Mouse (Mus musculus): ENCODE data around the gene Dcaf5. TPM values are rescaled to one million over a fixed set of nuclear protein-coding genes. Genes with fewer than 3 reads are reported as not detected.

Dcaf5 gene
- total RNA-seq, 2 experiments from 2014 or later, result 36.3 to 37.3 TPM

DNA sequence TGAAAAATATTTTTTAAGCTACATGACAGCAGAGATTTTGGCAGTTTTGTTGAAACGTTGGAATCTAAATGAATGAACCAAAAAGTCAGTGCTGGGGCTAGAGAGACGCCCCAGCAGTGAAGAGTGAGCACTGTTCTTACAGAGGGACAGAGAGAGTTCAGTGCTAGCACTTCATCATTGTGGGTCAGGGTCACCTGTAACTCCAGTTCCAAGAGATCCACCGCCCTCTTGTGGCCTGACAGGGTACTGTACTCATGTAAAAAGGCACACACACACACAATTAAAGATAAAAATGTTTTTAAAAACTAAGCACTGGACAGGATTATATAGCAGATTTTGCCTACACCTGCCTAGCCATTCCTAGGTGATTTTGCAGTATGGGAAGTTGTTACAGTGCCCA, 29.8 kb downstream of the Dcaf5 start:
- DNase-seq, result peak; percentile 68

- DNase-seq, result no peak
Observed at GRCm38 (mm10) chr12:80404139-80404538, 32.3 kb downstream of the Dcaf5 start.

DNA sequence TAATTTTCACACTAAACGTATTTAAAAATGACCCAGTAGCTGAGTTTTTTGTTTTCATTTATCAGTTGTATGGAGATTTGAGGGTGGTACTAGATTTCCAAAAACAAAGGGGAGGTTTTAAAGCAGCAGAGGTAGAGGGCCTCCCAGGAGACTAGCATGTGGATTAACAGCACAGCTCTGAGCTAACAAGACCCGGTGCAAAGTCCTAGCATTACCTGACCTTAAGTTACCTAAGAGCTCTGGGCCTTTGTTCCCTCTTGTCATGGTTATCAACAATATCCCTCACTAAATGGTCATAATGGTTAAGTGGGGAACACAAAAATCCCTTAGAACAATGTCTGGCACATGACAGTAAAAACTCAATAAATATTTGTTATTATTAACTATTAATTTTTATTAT, 37.3 kb downstream of the Dcaf5 start:
- DNase-seq, result no peak

GRCm38 (mm10) chr12:80396397-80396796, 40.0 kb downstream of the Dcaf5 start:
- no peak for DNase-seq

DNA sequence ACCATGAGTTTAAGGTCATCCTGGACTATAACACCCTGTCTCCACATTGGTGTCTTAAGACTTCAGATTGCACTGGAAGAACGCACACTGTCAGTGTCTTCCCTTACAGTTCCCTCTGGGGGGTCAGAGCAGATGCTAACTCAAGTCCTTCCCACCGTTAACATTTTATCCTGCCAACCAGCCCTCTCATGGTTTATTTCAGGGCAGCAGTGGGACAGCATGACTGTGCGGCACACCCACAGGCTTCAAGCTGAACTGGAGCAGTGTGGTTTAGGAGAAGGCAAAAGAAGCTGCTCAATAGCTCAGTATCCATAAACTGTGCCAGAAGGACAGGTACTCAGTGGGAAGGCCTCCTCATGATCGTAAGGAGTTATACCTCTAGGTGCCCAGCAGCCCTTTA, 41.1 kb downstream of the Dcaf5 start:
- DNase-seq, result no peak

DNA sequence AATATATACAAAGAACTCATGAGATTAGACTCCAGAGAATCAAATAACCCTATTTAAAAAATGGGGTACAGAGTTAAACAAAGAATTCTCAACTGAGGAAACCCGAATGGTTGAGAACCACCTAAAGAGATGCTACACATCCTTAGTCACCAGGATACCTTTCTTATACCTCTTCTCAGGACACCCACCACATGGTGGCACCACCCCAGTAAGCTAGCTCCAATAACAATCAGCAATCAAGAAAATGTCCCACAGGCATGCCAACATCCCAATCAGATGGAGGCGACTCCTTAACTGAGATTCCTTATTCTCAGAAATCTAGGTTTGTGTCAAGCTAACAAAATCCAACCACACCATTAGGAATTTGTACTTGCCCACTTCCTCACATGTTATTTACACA, 42.4 kb downstream of the Dcaf5 start:
- DNase-seq, result peak; percentile 47

DNA sequence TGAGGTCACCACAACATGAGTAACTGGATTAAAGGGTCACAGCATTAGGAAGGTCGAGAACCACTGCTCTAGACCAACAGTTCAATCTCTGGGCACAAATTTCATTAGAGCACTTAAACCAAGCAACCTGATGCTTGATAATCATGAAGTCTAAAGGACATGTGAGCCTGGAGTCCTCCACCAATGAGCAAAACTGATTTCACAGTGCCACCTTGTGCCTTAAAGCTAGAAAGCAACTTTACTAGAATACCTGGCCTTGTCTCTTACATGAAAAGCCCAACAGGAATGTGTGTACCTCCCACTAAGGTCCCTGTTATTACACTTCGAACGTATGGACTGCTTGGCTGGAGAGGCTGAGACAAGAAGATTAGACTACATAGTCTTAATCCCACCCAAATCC, 47.0 kb downstream of the Dcaf5 start:
- DNase-seq, result peak; percentile 34

- no peak for DNase-seq
Observed at GRCm38 (mm10) chr12:80387326-80387725, 49.1 kb downstream of the Dcaf5 start.

DNA sequence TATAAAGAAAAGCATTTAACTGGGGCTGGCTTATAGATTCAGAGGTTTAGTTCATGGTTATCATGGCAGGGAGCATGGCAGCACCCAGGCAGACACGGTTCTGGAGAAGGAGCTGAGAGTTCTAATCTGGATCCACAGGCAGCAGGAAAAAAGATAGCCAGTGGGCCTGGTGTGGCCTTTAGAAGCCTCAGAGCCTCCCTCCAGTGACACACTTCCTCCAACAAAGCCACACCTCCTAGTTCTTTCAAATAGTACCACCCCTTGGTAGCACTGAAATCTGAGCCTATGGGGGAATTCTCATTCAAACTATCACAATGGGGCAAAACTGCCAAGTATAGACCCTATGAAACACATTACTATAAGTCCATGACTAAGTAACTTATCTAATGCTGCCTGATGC, 51.0 kb downstream of the Dcaf5 start:
- no peak for DNase-seq

DNA sequence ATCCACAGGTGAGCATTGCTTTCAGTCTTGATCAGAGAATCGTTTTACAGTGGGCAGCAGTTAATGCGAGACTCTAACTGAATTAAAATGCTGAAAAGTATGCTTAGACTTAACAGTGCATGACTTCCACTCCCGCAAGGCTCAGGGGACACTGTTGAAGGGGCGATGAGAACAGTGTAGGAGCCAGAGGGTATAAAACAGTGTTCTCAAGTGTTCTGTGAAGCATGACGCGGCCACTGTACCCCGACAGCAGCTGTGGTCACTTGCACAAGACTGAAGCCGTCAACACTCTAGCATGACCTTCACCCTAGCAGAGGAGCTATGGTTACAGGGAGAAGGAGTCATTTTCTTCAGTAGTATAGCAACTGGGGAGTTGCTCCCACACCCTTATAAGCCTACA, 52.9 kb downstream of the Dcaf5 start:
- no peak for DNase-seq

DNA sequence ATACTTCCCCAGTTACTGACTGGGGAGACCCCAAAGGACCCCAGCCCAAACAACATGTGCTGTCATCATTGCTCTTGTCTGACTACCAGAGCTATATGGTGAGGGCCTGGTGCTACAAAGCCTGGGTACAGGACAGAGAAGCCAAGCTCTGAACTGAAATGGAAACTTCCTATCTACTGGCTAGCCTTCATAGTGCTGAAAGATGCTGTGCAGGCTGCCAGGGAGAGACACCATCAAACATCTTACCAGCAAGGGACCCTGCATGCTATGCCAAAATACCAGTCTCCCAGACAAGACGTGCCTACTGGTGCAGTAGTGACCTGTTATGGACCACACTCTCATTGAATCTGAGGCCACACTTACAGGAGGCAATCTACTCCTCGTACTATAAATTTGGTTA, 53.6 kb downstream of the Dcaf5 start:
- DNase-seq, result peak; percentile 48

DNA sequence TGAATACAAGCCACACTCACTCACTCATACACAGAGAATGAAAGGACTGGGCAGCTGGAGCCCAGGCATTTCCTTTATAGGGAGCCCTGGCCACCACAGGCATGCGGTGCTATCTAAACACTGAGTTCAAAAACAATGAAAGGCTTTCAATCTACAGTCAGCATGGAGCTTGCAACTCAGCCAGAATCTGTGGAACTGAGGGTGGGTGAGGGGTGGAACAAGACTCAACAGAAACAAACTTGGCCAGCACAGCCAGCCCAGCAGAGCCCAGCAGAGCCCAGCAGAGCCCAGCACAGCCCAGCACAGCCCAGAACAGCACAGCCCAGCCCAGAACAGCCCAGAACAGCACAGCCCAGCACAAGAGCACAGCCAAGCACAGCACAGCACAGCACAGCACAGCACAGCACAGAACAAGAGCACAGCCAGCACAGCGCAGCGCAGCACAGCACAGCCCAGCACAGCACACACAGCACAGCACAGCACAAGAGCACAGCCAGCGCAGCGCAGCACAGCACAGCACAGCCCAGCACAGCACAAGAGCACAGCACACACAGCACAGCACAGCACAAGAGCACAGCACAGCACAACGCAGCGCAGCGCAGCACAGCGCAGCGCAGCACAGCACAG, 56.5 kb downstream of the Dcaf5 start:
- DNase-seq, result peak; percentile 42

DNA sequence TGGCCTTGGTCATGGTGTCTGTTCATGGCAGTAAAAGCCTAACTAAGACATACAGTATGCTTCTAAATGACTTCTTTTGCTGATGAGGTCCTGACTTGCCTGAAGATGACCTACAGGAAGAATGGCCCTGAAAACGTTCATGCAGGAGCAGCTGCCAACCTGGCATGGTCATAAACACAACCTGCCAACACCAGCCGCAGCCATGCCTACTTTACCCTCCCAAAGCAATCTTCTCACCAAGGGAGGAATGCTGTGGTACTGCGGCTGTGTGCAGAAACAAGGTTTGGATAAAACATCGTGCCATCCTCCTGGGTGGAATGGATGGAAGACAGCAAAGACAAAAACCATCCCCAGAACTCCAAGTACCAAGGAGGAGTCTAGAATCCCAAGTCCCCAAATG, 57.0 kb downstream of the Dcaf5 start:
- DNase-seq, result no peak

GRCm38 (mm10) chr12:80377604-80378003, 58.8 kb downstream of the Dcaf5 start:
- DNase-seq, result peak; percentile 44

DNA sequence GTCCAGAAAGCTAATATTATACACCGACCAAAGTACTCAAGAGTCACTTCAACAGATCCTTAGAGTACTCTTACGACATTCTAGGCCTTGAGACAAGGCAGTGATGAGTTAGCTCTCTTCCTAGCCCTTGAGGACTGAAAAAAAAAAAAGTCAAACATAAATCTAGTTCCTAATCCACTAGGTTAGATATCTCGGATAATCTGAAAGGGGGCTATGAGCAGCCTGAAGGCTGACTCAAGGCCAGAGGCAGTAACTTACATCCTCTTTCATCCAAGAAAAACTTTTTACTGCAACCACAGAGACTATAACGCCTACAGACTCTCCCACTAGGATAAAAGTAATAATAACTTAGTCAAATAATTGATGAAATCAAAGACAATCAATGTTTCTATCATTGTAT, 60.7 kb downstream of the Dcaf5 start:
- DNase-seq, result no peak

DNA sequence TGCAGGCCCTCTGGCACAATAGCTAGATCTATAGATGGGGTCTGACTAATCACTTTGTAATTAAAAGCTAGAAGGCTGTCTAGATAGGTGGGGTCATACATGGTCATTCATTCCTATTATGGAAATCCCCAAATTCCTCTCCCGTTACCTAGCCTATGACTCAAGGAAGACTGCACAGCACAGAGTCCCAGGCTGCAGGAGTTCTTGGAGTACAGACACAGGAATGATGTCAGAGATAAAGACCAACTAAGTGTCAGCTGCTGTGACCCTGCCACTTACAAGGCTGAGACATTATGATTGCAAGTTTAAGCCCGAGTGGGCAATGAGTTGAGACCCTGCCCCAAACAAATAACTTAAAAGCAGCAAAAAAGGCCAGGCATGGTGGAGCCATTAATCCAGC, 61.7 kb downstream of the Dcaf5 start:
- no peak for DNase-seq

- DNase-seq, result no peak
Observed at GRCm38 (mm10) chr12:80372946-80373345, 63.5 kb downstream of the Dcaf5 start.

DNA sequence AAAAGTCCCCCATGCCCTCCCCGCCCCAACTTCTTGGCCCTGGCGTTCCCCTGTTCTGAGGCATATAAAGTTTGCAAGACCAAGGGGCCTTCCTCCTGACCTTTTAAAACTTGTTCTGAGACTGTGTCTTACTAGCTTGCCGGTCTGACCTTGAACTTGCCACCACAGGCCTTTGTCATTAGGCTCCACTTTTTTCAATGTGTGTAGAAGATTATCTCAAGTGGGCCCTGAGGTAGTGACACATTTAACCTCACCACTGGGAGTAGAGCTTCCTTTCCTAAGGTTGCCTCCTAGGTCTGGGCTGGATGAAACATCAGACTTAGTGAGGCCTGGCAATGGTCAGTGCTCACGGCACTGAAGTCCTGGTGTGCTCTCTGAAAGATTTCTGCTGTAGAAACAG, 69.2 kb downstream of the Dcaf5 start:
- no peak for DNase-seq

GRCm38 (mm10) chr12:80366004-80366480, 70.4 kb downstream of the Dcaf5 start:
- DNase-seq, result peak; percentile 48

DNA sequence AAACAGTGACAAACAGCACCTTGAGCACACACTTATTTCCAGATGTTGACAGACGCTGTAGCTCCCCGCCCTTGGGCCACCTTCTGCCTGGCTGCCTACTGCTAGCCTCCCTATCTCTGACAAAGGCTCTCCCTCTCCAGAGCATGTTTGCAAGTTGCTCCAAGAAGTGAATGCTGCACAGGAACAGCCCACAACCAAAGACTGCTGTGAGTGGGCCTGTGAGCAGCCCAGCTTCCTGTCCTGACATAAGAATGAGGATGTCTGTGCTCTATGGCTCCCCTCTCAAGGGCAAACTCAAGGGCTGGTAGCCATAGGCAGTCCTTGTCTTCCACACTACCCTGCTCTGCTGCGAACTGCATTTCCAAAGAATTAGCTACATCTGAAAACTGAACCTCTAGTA, 71.1 kb downstream of the Dcaf5 start:
- no peak for DNase-seq

GRCm38 (mm10) chr12:80361655-80362054, 74.7 kb downstream of the Dcaf5 start:
- no peak for DNase-seq

GRCm38 (mm10) chr12:80360321-80360720, 76.1 kb downstream of the Dcaf5 start:
- no peak for DNase-seq

DNA sequence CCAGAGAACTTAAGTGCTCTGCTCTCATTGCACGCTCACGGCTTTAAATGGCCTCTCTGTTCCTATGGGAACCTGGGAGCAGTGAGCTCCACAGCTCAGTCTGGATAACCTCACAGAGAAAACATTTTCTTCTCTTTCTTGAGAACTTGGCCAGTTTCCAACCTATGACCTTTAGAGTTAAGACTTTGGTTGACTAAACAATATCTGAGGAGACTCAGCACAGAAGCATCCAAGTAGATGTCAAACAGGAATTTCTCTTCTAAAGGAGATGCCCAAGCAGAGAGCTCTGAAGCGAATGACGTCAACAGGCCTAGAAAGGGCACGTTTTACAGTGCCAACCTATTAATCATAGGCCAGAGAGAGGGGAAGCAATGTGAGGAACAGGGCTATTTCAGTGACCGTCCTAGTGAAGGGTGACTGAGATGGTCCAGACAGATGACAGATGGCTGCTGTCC, 91.6 kb downstream of the Dcaf5 start:
- DNase-seq, result peak; percentile 20

- no peak for DNase-seq
Observed at GRCm38 (mm10) chr12:80340936-80341335, 95.5 kb downstream of the Dcaf5 start.

DNA sequence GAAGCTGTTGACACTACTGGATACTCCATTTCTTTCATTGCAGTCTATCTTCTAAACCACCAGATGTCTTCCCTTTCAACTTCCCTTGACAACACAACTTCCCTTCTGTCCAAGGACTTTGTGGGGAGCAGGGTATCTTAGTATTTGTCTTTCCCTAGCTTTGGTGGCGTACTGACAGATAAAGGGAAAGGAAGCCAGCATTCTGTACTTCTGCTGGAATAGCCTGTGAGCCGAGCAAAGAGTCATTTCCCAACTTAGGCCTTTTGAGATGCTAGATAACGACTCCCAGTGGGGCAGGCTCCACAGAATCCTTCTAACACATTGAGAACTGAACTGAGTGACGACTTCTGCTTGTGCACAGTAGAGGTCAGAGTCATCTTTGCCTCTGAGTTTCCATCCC, 102.2 kb downstream of the Dcaf5 start:
- DNase-seq, result peak; percentile 36

Measured in heart, postnatal 4 days (tissue).